Mouse (Mus musculus) hindbrain, embryonic 10.5 days (tissue): ENCODE results near the gene Sema5a. TPM values are rescaled to one million over a fixed set of nuclear protein-coding genes. Genes with fewer than 3 reads are reported as not detected.

Source experiments
- DNase-seq: peaks from one replicate; pipeline ENCODE4 v3.0.0-alpha.2; 2017; ENCODE audit warnings: low spot score
- H3K27ac ChIP-seq: fragments of 300-500 bp; sonication (generic); 2 replicates; pipeline ENCODE4 v1.5.1; 2016; ENCODE audit warnings: mild to moderate bottlenecking, moderate library complexity
- H3K27me3 ChIP-seq: fragments of 300-500 bp; sonication (generic); 2 replicates; pipeline ENCODE4 v1.6.1; 2016; ENCODE audit warnings: mild to moderate bottlenecking; ENCODE audit not compliant: poor library complexity, insufficient read depth, severe bottlenecking
- H3K36me3 ChIP-seq: fragments of 300-500 bp; sonication (generic); 2 replicates; pipeline ENCODE4 v1.6.1; 2016; ENCODE audit warnings: mild to moderate bottlenecking, moderate library complexity
- H3K4me1 ChIP-seq: fragments of 300-500 bp; sonication (generic); replicated peaks from 2 replicates; pipeline ENCODE4 v1.6.1; 2016; ENCODE audit warnings: mild to moderate bottlenecking
- H3K4me3 ChIP-seq: fragments of 300-500 bp; sonication (generic); 2 replicates; pipeline ENCODE4 v1.5.1; 2016; ENCODE audit warnings: mild to moderate bottlenecking, moderate library complexity
- H3K9me3 ChIP-seq: fragments of 300-500 bp; sonication (generic); 2 replicates; pipeline ENCODE4 v1.6.1; 2016; ENCODE audit warnings: mild to moderate bottlenecking, moderate library complexity
- WGBS: fragments of 180-500 bp; shearing (Covaris S2); methylation state at CpG from one replicate; pipeline ENCODE4 v1.1.7; 2016; 5-methylcytosine and 5-hydroxymethylcytosine counted together
- polyA plus RNA-seq: library from polyadenylated mRNA; unstranded; fragments of >200 nt; fragmentation: Nextera tagmentation; extraction: Ambion mirVana; gene quantifications from 2 replicates; pipeline ENCODE4 v1.2.1, GENCODE M21; 2016

Gene Sema5a
- polyA plus RNA-seq, 1 experiment from 2014 or later = 5.0 TPM

GRCm38 (mm10) chr15:32568181-32568857 lies 323.7 kb downstream of the Sema5a start:
- Histone ChIP-seq H3K4me1 (peaks cover 14% of the 10 kb centered on the region), H3K4me3 (no peak overlapping the region), H3K27me3 (no peaks in the 10 kb centered on the region), H3K36me3 (no peaks in the 10 kb centered on the region), H3K27ac (no peak overlapping the region; the same call in 1 of the 2 replicates), H3K9me3 (no peaks in the 10 kb centered on the region)
- WGBS = 86% methylated on average over 3 of the region's 3 CpGs
- no peak for DNase-seq

- H3K4me1 ChIP-seq = peaks cover 14% of the 10 kb centered on the region
- 50% methylated on average over 6 of the region's 6 CpGs for WGBS
- H3K36me3 ChIP-seq = no peaks in the 10 kb centered on the region
- no peaks in the 10 kb centered on the region for H3K27me3 ChIP-seq
- no peak overlapping the region for H3K4me3 ChIP-seq
- H3K27ac ChIP-seq = no peak overlapping the region; the same call in 1 of the 2 replicates
- H3K9me3 ChIP-seq = no peaks in the 10 kb centered on the region
- no peak for DNase-seq
Observed at GRCm38 (mm10) chr15:32568858-32569387, 324.3 kb downstream of the Sema5a start.

GRCm38 (mm10) chr15:32574327-32574726 lies 329.7 kb downstream of the Sema5a start:
- Histone ChIP-seq H3K27me3 (no peaks in the 10 kb centered on the region), H3K27ac (no peak overlapping the region)
- no peak for DNase-seq

GRCm38 (mm10) chr15:32575212-32575611 lies 330.6 kb downstream of the Sema5a start:
- no peaks in the 10 kb centered on the region for H3K4me1 ChIP-seq
- H3K9me3 ChIP-seq = no peaks in the 10 kb centered on the region
- no peak for DNase-seq
- no peak overlapping the region for H3K27ac ChIP-seq
- no peaks in the 10 kb centered on the region for H3K36me3 ChIP-seq
- H3K27me3 ChIP-seq = no peaks in the 10 kb centered on the region
- H3K4me3 ChIP-seq = no peak overlapping the region
- WGBS = 84% methylated on average over 2 of the region's 2 CpGs

More at GRCm38 (mm10) chr15:32574327-32574726, 329.7 kb downstream of the Sema5a start:
- Histone ChIP-seq H3K36me3 (no peaks in the 10 kb centered on the region), H3K4me3 (no peak overlapping the region), H3K4me1 (no peaks in the 10 kb centered on the region), H3K9me3 (no peaks in the 10 kb centered on the region)
- WGBS = 77% methylated on average over 6 of the region's 6 CpGs

- no peaks in the 10 kb centered on the region for H3K4me1 ChIP-seq
- WGBS = 84% methylated on average over 4 of the region's 4 CpGs
- H3K36me3 ChIP-seq = no peaks in the 10 kb centered on the region
- no peak overlapping the region for H3K4me3 ChIP-seq
- H3K27me3 ChIP-seq = no peaks in the 10 kb centered on the region
- no peak for DNase-seq
- no peak overlapping the region for H3K27ac ChIP-seq
- no peaks in the 10 kb centered on the region for H3K9me3 ChIP-seq
Observed at GRCm38 (mm10) chr15:32579351-32579750, 334.7 kb downstream of the Sema5a start.

GRCm38 (mm10) chr15:32590641-32591040 lies 346.0 kb downstream of the Sema5a start:
- DNase-seq = no peak
- Histone ChIP-seq H3K27me3 (no peaks in the 10 kb centered on the region), H3K4me1 (no peaks in the 10 kb centered on the region), H3K27ac (no peak overlapping the region), H3K36me3 (no peaks in the 10 kb centered on the region), H3K9me3 (no peaks in the 10 kb centered on the region), H3K4me3 (no peak overlapping the region)
- 76% methylated on average over 1 of the region's 1 CpGs for WGBS

- H3K36me3 ChIP-seq = no peaks in the 10 kb centered on the region
- WGBS = 95% methylated on average over 5 of the region's 5 CpGs
- no peak overlapping the region for H3K27ac ChIP-seq
- no peaks in the 10 kb centered on the region for H3K4me1 ChIP-seq
- H3K9me3 ChIP-seq = no peaks in the 10 kb centered on the region
- no peaks in the 10 kb centered on the region for H3K27me3 ChIP-seq
- DNase-seq = no peak
- no peak overlapping the region for H3K4me3 ChIP-seq
Observed at GRCm38 (mm10) chr15:32593746-32594145, 349.1 kb downstream of the Sema5a start.

GRCm38 (mm10) chr15:32596574-32596973 lies 352.0 kb downstream of the Sema5a start:
- 90% methylated on average over 6 of the region's 6 CpGs for WGBS
- no peak overlapping the region for H3K27ac ChIP-seq
- no peak for DNase-seq
- no peaks in the 10 kb centered on the region for H3K27me3 ChIP-seq
- H3K4me1 ChIP-seq = no peaks in the 10 kb centered on the region
- H3K4me3 ChIP-seq = no peak overlapping the region
- H3K36me3 ChIP-seq = no peaks in the 10 kb centered on the region
- no peaks in the 10 kb centered on the region for H3K9me3 ChIP-seq

GRCm38 (mm10) chr15:32597189-32597588 lies 352.6 kb downstream of the Sema5a start:
- Histone ChIP-seq H3K27me3 (no peaks in the 10 kb centered on the region), H3K4me1 (no peaks in the 10 kb centered on the region), H3K9me3 (no peaks in the 10 kb centered on the region), H3K4me3 (no peak overlapping the region), H3K36me3 (no peaks in the 10 kb centered on the region), H3K27ac (no peak overlapping the region)
- no peak for DNase-seq
- WGBS = 55% methylated on average over 3 of the region's 3 CpGs

GRCm38 (mm10) chr15:32607236-32607635 lies 362.6 kb downstream of the Sema5a start:
- WGBS = 82% methylated on average over 3 of the region's 3 CpGs
- Histone ChIP-seq H3K27ac (no peak overlapping the region), H3K27me3 (no peaks in the 10 kb centered on the region), H3K9me3 (no peaks in the 10 kb centered on the region), H3K4me3 (no peak overlapping the region), H3K4me1 (no peaks in the 10 kb centered on the region), H3K36me3 (no peaks in the 10 kb centered on the region)
- no peak for DNase-seq

GRCm38 (mm10) chr15:32610776-32611175 lies 366.2 kb downstream of the Sema5a start:
- Histone ChIP-seq H3K27me3 (no peaks in the 10 kb centered on the region), H3K9me3 (no peaks in the 10 kb centered on the region), H3K27ac (no peak overlapping the region), H3K4me1 (no peaks in the 10 kb centered on the region), H3K36me3 (no peaks in the 10 kb centered on the region), H3K4me3 (no peak overlapping the region)
- 80% methylated on average over 2 of the region's 2 CpGs for whole genome bisulfite sequencing
- no peak for DNase-seq

- no peaks in the 10 kb centered on the region for H3K27me3 ChIP-seq
- H3K27ac ChIP-seq = no peak overlapping the region
- no peaks in the 10 kb centered on the region for H3K36me3 ChIP-seq
- DNase-seq = no peak
- H3K9me3 ChIP-seq = no peaks in the 10 kb centered on the region
- no peaks in the 10 kb centered on the region for H3K4me1 ChIP-seq
- no peak overlapping the region for H3K4me3 ChIP-seq
- WGBS = 92% methylated on average over 7 of the region's 7 CpGs
Observed at GRCm38 (mm10) chr15:32611201-32611600, 366.6 kb downstream of the Sema5a start.

GRCm38 (mm10) chr15:32613718-32614117 lies 369.1 kb downstream of the Sema5a start:
- WGBS = 94% methylated on average over 6 of the region's 6 CpGs

More at GRCm38 (mm10) chr15:32613718-32614117, 369.1 kb downstream of the Sema5a start:
- no peaks in the 10 kb centered on the region for H3K36me3 ChIP-seq
- H3K4me3 ChIP-seq = no peak overlapping the region
- no peaks in the 10 kb centered on the region for H3K9me3 ChIP-seq
- H3K27me3 ChIP-seq = no peaks in the 10 kb centered on the region
- H3K4me1 ChIP-seq = no peaks in the 10 kb centered on the region
- DNase-seq = no peak
- H3K27ac ChIP-seq = no peak overlapping the region
